Mouse (Mus musculus) left cerebral cortex, adult 11 months (tissue): ENCODE measurements around the gene Pcp4l1.

Source experiments
- DNase-seq: peaks from one replicate; pipeline ENCODE4 v3.0.0; 2022; ENCODE audit warnings: low spot score

Gene Pcp4l1

GRCm38 (mm10) chr1:171135600-171135999 lies 60.5 kb downstream of the Pcp4l1 start:
- DNase-seq: no peak

GRCm38 (mm10) chr1:171130971-171131370 lies 65.1 kb downstream of the Pcp4l1 start:
- no peak for DNase-seq

DNA sequence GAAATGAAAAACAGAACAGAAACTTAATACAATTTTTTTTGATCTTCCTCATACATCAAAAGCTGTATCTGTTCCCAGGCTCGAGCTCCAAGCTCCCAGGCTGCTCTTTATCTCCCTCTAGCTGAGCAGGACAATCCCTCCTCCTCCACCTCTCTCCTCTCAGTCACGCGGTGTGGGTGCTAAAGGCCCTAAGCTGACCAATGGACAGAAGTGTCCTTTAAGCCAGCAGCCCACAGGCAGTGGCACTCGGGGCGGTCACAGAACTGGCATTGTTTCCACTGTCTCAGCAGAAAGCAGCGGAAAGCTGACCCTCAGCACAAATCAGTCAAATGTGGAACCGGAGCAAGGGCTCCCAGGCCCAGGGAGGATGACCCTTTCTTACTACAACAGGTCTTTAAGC lies 66.8 kb downstream of the Pcp4l1 start:
- peak; percentile 55 for DNase-seq

DNA sequence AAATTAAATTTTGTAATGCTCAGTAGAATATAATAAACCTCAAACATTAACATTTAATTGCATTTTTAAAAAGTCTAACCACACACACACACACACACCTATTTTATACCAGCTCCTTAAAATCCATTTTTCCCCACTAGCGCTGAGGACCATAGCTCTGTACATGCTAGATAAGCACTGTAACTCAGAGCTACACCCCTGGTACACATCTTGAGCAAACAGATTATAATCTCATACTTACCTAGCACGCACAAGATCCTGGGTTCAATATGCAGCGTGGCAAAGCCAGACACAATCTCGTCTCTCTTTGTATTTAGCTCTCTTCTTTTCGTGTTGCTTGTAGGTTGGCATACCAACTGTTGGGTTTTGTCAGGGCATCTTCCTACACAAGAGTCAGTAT lies 71.7 kb downstream of the Pcp4l1 start:
- DNase-seq: no peak
